28 mouse cellular contexts compared by ENCODE assay signal in genomic region chr2:15008072-15008471, GRCm38 (mm10). TPM values are rescaled to one million over a fixed set of nuclear protein-coding genes. Genes with fewer than 3 reads are reported as not detected.
"Had no signal": no experiment of that assay in that cellular context is flagged by ENCODE, and none has a peak within 500 bp of the region (broad histone marks: within the 10 kb centered on the region; RNA-seq: fewer than 3 reads in every experiment).

No protein-coding gene starts in this region.

- DNase-seq: cerebellum, adult 2 months; cerebellum, adult 8-10 months; cerebellum, adult 9-10 months; cerebellum, adult 9-11 months; cerebellum, postnatal 10 days; cerebellum, postnatal 14 days; cerebellum, postnatal 25 days; cerebellum, postnatal 36 days; embryo, embryonic 11 days; forebrain, postnatal 0 days; gastrocnemius, adult 2 months; gastrocnemius, postnatal 10 days; gastrocnemius, postnatal 14 days; gastrocnemius, postnatal 25 days; gastrocnemius, postnatal 36 days; heart, adult 11 months; heart, adult 18-20 months had no signal

- H3K27me3 ChIP-seq: embryonic facial prominence, embryonic 12.5 days; embryonic facial prominence, embryonic 13.5 days; embryonic facial prominence, embryonic 15.5 days; forebrain, embryonic 12.5 days; forebrain, embryonic 13.5 days; forebrain, embryonic 15.5 days had no signal

- H3K4me1 ChIP-seq: embryonic facial prominence, embryonic 10.5 days; embryonic facial prominence, embryonic 12.5 days; embryonic facial prominence, embryonic 13.5 days; embryonic facial prominence, embryonic 15.5 days; forebrain, embryonic 10.5 days; forebrain, embryonic 12.5 days; forebrain, embryonic 13.5 days; forebrain, embryonic 15.5 days had no signal

- H3K4me3 ChIP-seq: embryonic facial prominence, embryonic 10.5 days; embryonic facial prominence, embryonic 12.5 days; embryonic facial prominence, embryonic 13.5 days; embryonic facial prominence, embryonic 15.5 days; erythroblast, embryonic 14.5 days; forebrain, embryonic 10.5 days; forebrain, embryonic 12.5 days; forebrain, embryonic 13.5 days; forebrain, embryonic 15.5 days; gastrocnemius, adult 2 months had no signal

- H3K4me2 ChIP-seq: embryonic facial prominence, embryonic 12.5 days; embryonic facial prominence, embryonic 13.5 days; embryonic facial prominence, embryonic 15.5 days; forebrain, embryonic 12.5 days; forebrain, embryonic 13.5 days; forebrain, embryonic 15.5 days had no signal

- H3K9ac ChIP-seq: embryonic facial prominence, embryonic 12.5 days; embryonic facial prominence, embryonic 13.5 days; embryonic facial prominence, embryonic 15.5 days; forebrain, embryonic 12.5 days; forebrain, embryonic 13.5 days; forebrain, embryonic 15.5 days; forebrain, postnatal 0 days had no signal

- H3K27ac ChIP-seq: embryonic facial prominence, embryonic 10.5 days; embryonic facial prominence, embryonic 12.5 days; embryonic facial prominence, embryonic 13.5 days; embryonic facial prominence, embryonic 15.5 days; forebrain, embryonic 10.5 days; forebrain, embryonic 12.5 days; forebrain, embryonic 13.5 days; forebrain, embryonic 15.5 days; gastrocnemius, adult 2 months had no signal

- ATAC-seq: forebrain, embryonic 13.5 days; forebrain, embryonic 14.5 days; forebrain, embryonic 15.5 days; forebrain, embryonic 16.5 days; forebrain, postnatal 0 days had no signal

- H3K9me3 ChIP-seq: embryonic facial prominence, embryonic 10.5 days; embryonic facial prominence, embryonic 12.5 days; embryonic facial prominence, embryonic 15.5 days; forebrain, embryonic 12.5 days; forebrain, embryonic 13.5 days had no signal

- H3K36me3 ChIP-seq: embryonic facial prominence, embryonic 12.5 days; embryonic facial prominence, embryonic 15.5 days had no signal

RNA-seq across cellular contexts. Expression of gene Nsun6, which starts 46.8 kb away (rescaled TPM):
- polyA plus RNA-seq: erythroblast, embryonic 14.5 days had no signal
